Mouse (Mus musculus): ENCODE results near the gene Smim6. TPM values are rescaled to one million over a fixed set of nuclear protein-coding genes. Genes with fewer than 3 reads are reported as not detected.

Gene Smim6
- polyA plus RNA-seq, 1 experiment, result not detected

GRCm38 (mm10) chr11:115962651-115963412 is 51.0 kb downstream of the Smim6 start:
- DNase-seq, result no peak
- 86% methylated on average over 9 of the region's 9 CpGs for WGBS
- TF ChIP-seq CTCF (IDR thresholded peaks at IDR 0.05; ENCODE audit: borderline replicate concordance, insufficient read depth, low read depth, low read length), result no peak
- no peak for TF ChIP-seq POLR2A (IDR thresholded peaks at IDR 0.05; ENCODE audit: borderline replicate concordance, insufficient read depth, low read length)
- Histone ChIP-seq H3K27ac (ENCODE audit: insufficient read depth, low read length) (no peak overlapping the region), H3K4me1 (ENCODE audit: control insufficient read depth, insufficient read depth, low read length) (no peaks in the 10 kb centered on the region), H3K4me3 (replicated peaks; ENCODE audit: insufficient read depth, low read depth, low read length) (no peak overlapping the region), H3K27me3 (ENCODE audit: control insufficient read depth, insufficient read depth, low read length) (no peaks in the 10 kb centered on the region)

Other genes starting within 250 kb of the Smim6 start
- gene Grb2, start 203.4 kb upstream of the Smim6 start, polyA plus RNA-seq (2012; rRNA removed), result 132 and 149 TPM in 2 replicates
- gene Tmem94, start 146.6 kb upstream of the Smim6 start, polyA plus RNA-seq (2012; rRNA removed), result 54.2 and 57.4 TPM in 2 replicates
- gene Caskin2, start 98.4 kb upstream of the Smim6 start, polyA plus RNA-seq (2012; rRNA removed), result 16.5 and 17.1 TPM in 2 replicates
- gene Tsen54, start 97.3 kb upstream of the Smim6 start, polyA plus RNA-seq (2012; rRNA removed), result 21.1 and 25.0 TPM in 2 replicates
- gene Llgl2, start 88.0 kb upstream of the Smim6 start, polyA plus RNA-seq (2012; rRNA removed), result 1.8 and 2.5 TPM in 2 replicates
- gene Myo15b, start 53.6 kb upstream of the Smim6 start, polyA plus RNA-seq (2012; rRNA removed), result 0.16 and 0.32 TPM in 2 replicates
- 1.3 and 1.7 TPM in 2 replicates for gene Smim5, start 12.1 kb upstream of the Smim6 start, polyA plus RNA-seq (2012; rRNA removed)
- gene Sap30bp, start 21.3 kb downstream of the Smim6 start, polyA plus RNA-seq (2012; rRNA removed), result 49.5 and 53.5 TPM in 2 replicates
- gene Recql5, start 21.5 kb downstream of the Smim6 start, polyA plus RNA-seq (2012; rRNA removed), result 24.7 and 28.5 TPM in 2 replicates
- 21.6 and 28.6 TPM in 2 replicates for gene Itgb4, start 62.7 kb downstream of the Smim6 start, polyA plus RNA-seq (2012; rRNA removed)
- gene Galk1, start 100.7 kb downstream of the Smim6 start, polyA plus RNA-seq (2012; rRNA removed), result 14.8 and 15.1 TPM in 2 replicates
- 456 and 541 TPM in 2 replicates for gene H3f3b, start 115.9 kb downstream of the Smim6 start, polyA plus RNA-seq (2012; rRNA removed)
- 48.1 and 49.1 TPM in 2 replicates for gene Unk, start 118.3 kb downstream of the Smim6 start, polyA plus RNA-seq (2012; rRNA removed)
- gene Unc13d, start 165.9 kb downstream of the Smim6 start, polyA plus RNA-seq (2012; rRNA removed), result 3.8 and 5.7 TPM in 2 replicates
- 509 and 539 TPM in 2 replicates for gene Wbp2, start 175.0 kb downstream of the Smim6 start, polyA plus RNA-seq (2012; rRNA removed)
- 4.1 TPM in 2 replicates for gene Trim47, start 215.2 kb downstream of the Smim6 start, polyA plus RNA-seq (2012; rRNA removed)
- gene Trim65, start 219.1 kb downstream of the Smim6 start, polyA plus RNA-seq (2012; rRNA removed), result 7.9 and 9.3 TPM in 2 replicates
- gene Mrpl38, start 226.9 kb downstream of the Smim6 start, polyA plus RNA-seq (2012; rRNA removed), result 61.9 and 66.2 TPM in 2 replicates

All from cerebellum, adult 2 months (tissue).